Mouse (Mus musculus) embryonic fibroblast, embryonic 13.5 days (primary cell): ENCODE measurements around the gene Igf1r. TPM values are rescaled to one million over a fixed set of nuclear protein-coding genes. Genes with fewer than 3 reads are reported as not detected.

Source experiments
- H3K27ac ChIP-seq: 2 replicates; pipeline ENCODE4 v1.5.1; 2012; ENCODE audit warnings: low read length, control low read depth, inconsistent platforms; ENCODE audit not compliant: insufficient read depth
- H3K4me1 ChIP-seq: 2 replicates; pipeline ENCODE4 v1.6.1; 2011; ENCODE audit warnings: low read length; ENCODE audit not compliant: control insufficient read depth, insufficient read depth
- H3K4me3 ChIP-seq: 2 replicates; pipeline ENCODE4 v1.5.1; 2011; ENCODE audit warnings: mild to moderate bottlenecking, control low read depth, low read length; ENCODE audit not compliant: insufficient read depth
- CTCF ChIP-seq: IDR thresholded peaks from 2 replicates; pipeline ENCODE4 v1.5.1; 2011; ENCODE audit warnings: mild to moderate bottlenecking, control low read depth, low read length, moderate library complexity, borderline replicate concordance; ENCODE audit not compliant: insufficient read depth
- POLR2A ChIP-seq: IDR thresholded peaks from 2 replicates; pipeline ENCODE4 v1.6.1; 2011; ENCODE audit warnings: low read depth, mild to moderate bottlenecking, control low read depth, low read length, moderate library complexity
- polyA plus RNA-seq: library from polyadenylated mRNA; stranded (reverse); fragments of >200 nt; gene quantifications from 2 replicates; pipeline ENCODE4 v1.2.4, GENCODE M21; 2011; ENCODE audit warnings: low read depth; ENCODE audit not compliant: missing spikeins, insufficient read length

The Igf1r gene
- polyA plus RNA-seq, 1 experiment = 65.4 TPM

- no peak overlapping the region for H3K4me3 ChIP-seq
- H3K27ac ChIP-seq = no peak overlapping the region
- peaks cover 18% of the 10 kb centered on the region for H3K4me1 ChIP-seq
- no peak for TF ChIP-seq POLR2A
- TF ChIP-seq CTCF = no peak
Measured at GRCm38 (mm10) chr7:68061434-68061833, 108.8 kb downstream of the Igf1r start.

GRCm38 (mm10) chr7:68062170-68062848 lies 109.7 kb downstream of the Igf1r start:
- Histone ChIP-seq H3K4me3 (no peak overlapping the region), H3K27ac (no peak overlapping the region), H3K4me1 (peaks cover 18% of the 10 kb centered on the region)
- TF ChIP-seq POLR2A (no peak), CTCF (no peak)

- Histone ChIP-seq H3K4me1 (peaks cover 18% of the 10 kb centered on the region), H3K27ac (no peak overlapping the region), H3K4me3 (no peak overlapping the region)
- TF ChIP-seq POLR2A (no peak), CTCF (no peak)
Measured at GRCm38 (mm10) chr7:68062849-68063208, 110.2 kb downstream of the Igf1r start.

DNA sequence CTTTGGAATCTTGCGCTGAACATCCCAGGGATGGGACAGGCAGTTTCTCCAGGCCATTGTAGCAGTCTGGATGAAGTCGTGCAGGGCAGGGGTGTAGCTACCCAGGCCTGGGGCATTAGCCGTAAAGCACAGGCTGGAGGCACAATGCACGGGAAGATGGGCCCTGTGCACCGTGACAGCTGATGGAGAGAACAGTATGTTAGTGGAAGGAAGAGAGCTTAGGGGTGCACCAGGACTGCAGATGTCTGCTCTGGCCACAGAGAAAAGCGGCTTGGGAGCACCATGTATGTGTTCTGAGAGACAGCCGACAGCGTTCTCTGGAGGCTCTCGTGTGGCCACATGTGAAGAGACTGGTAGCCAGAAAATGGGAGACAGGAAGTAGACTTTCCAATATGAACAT lies 111.1 kb downstream of the Igf1r start:
- TF ChIP-seq POLR2A (no peak), CTCF (no peak)
- Histone ChIP-seq H3K27ac (no peak overlapping the region), H3K4me3 (no peak overlapping the region), H3K4me1 (peaks cover 18% of the 10 kb centered on the region)

DNA sequence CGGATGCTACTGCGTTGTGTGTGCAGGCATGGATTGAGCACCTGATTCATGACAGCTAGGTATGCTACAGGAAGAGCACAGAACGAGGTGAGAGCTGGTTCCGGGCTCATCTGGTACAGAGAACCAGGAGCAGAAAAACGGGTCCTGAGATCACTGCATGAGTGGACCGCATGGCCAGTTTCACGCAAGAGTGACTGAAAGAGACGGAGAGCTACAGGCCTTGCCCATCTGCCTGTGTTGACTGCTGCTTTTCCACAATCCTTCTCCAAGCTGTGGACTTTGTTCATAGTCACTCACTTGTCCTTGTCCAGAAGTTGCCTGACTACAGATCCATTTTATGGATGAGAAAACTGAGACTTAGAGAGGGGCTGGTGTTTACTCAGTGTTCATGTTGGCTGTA lies 111.5 kb downstream of the Igf1r start:
- H3K27ac ChIP-seq = no peak overlapping the region
- H3K4me1 ChIP-seq = peaks cover 20% of the 10 kb centered on the region
- TF ChIP-seq CTCF = no peak
- TF ChIP-seq POLR2A = no peak
- H3K4me3 ChIP-seq = no peak overlapping the region

DNA sequence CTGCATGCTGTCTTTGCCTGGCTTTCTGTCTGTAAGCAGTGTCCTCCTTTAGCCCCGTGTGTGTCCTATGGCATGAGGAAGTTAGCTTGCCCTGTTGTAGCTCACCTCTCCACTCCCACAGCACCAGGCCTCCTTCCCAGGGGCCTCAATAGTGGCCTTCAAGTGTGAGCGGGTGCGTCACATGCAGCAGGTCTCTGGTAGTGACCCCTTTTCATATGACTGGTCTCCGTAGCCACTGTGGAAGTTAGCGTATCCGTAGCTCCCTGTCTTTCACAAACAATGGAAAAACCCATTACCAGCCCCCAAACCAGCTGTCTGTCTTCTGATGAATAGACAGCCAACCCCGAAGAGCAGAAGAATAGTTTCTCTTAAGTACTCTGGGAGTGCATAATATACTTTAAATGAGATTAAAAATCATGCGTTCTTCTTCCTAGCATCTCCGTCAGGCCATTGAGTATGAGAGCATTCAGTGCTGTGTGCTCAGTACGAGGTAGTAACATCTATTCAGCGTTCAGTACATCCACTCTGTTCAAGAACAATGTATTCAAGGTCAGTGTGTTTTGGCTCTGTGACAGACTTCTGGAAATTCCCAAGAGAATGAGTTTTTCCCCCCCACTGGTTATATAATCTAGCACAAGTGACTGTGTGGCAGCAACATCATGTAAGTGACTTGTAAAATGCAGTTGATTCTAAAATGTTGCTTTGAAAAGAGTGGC lies 112.2 kb downstream of the Igf1r start:
- H3K27ac ChIP-seq = no peak overlapping the region
- peaks cover 20% of the 10 kb centered on the region for H3K4me1 ChIP-seq
- no peak overlapping the region for H3K4me3 ChIP-seq
- TF ChIP-seq POLR2A = no peak
- TF ChIP-seq CTCF = no peak

GRCm38 (mm10) chr7:68065904-68066303 lies 113.3 kb downstream of the Igf1r start:
- no peak for TF ChIP-seq CTCF
- no peak for TF ChIP-seq POLR2A
- Histone ChIP-seq H3K4me1 (peaks cover 20% of the 10 kb centered on the region), H3K4me3 (no peak overlapping the region), H3K27ac (no peak overlapping the region)

DNA sequence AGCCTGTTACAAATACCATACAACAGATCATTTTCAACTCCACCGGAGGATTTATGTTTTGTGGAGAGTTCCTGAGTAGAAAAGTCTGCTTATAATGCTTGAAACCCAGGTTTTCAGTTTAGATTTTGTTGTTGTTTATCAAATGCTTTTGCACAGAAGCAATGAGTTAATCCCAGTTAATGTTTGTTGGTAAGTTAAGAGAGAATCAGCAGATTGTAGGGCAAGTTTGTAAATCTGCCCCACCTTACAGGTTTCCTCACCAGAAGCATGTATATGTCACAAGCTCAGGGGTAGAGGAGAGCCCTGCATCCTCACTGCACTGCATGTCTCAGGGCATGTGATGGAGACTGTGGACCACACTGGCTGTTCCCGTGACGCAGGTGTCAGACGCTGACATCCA lies 114.7 kb downstream of the Igf1r start:
- Histone ChIP-seq H3K4me3 (no peak overlapping the region), H3K4me1 (peaks cover 12% of the 10 kb centered on the region), H3K27ac (no peak overlapping the region)
- no peak for TF ChIP-seq CTCF
- no peak for TF ChIP-seq POLR2A

- no peak for TF ChIP-seq CTCF
- no peak for TF ChIP-seq POLR2A
Measured at GRCm38 (mm10) chr7:68069324-68069723, 116.7 kb downstream of the Igf1r start.

GRCm38 (mm10) chr7:68070030-68070429 lies 117.4 kb downstream of the Igf1r start:
- peaks cover 17% of the 10 kb centered on the region for H3K4me1 ChIP-seq
- no peak overlapping the region for H3K4me3 ChIP-seq
- TF ChIP-seq POLR2A = no peak
- no peak for TF ChIP-seq CTCF
- 0 out of 2 replicates have a peak overlapping the region, but pooled peaks have one; percentile 49 for H3K27ac ChIP-seq

More at GRCm38 (mm10) chr7:68069324-68069723, 116.7 kb downstream of the Igf1r start:
- Histone ChIP-seq H3K4me3 (no peak overlapping the region), H3K27ac (no peak overlapping the region), H3K4me1 (peaks cover 20% of the 10 kb centered on the region)
